Mouse (Mus musculus): ENCODE measurements around the gene Panx2.

GRCm38 (mm10) chr15:89084826-89085225, 25.3 kb downstream of the Panx2 start:
- TF ChIP-seq CTCF (IDR thresholded peaks at IDR 0.05; ENCODE audit: extremely low read depth, insufficient read depth, low read length) (no peak), POLR2A (IDR thresholded peaks at IDR 0.05; ENCODE audit: extremely low read depth, insufficient read depth, low read length) (no peak)
